Mouse (Mus musculus) neural tube, embryonic 11.5 days (tissue): Measurements from ENCODE around the gene Gtpbp2. TPM values are rescaled to one million over a fixed set of nuclear protein-coding genes. Genes with fewer than 3 reads are reported as not detected.

ENCODE experiments used
- ATAC-seq: fragments of 200-750 bp; cut with Nextera tagmentation; 2 replicates; pipeline ENCODE4 v1.8.0; 2017; ENCODE audit warnings: moderate number of reproducible peaks, mild to moderate bottlenecking, moderate TSS enrichment, moderate library complexity; ENCODE audit not compliant: insufficient read depth, low FRiP score, low TSS enrichment
- DNase-seq: peaks from one replicate; pipeline ENCODE4 v3.0.0-alpha.2; 2015; ENCODE audit warnings: low spot score
- H3K27ac ChIP-seq: fragments of 300-500 bp; sonication (generic); 2 replicates; pipeline ENCODE4 v1.5.1; 2014; ENCODE audit warnings: low read depth, mild to moderate bottlenecking, low read length
- H3K27me3 ChIP-seq: fragments of 300-500 bp; sonication (generic); 2 replicates; pipeline ENCODE4 v1.6.1; 2014; ENCODE audit warnings: mild to moderate bottlenecking, low read length, mixed read lengths; ENCODE audit not compliant: control insufficient read depth, insufficient read depth
- H3K36me3 ChIP-seq: fragments of 300-500 bp; sonication (generic); 2 replicates; pipeline ENCODE4 v1.6.1; 2014; ENCODE audit warnings: mild to moderate bottlenecking, low read length, moderate library complexity, mixed read lengths; ENCODE audit not compliant: control insufficient read depth, insufficient read depth
- H3K4me1 ChIP-seq: fragments of 300-500 bp; sonication (generic); 2 replicates; pipeline ENCODE4 v1.6.1; 2014; ENCODE audit warnings: low read length, mixed read lengths; ENCODE audit not compliant: control insufficient read depth, insufficient read depth
- H3K4me2 ChIP-seq: fragments of 300-500 bp; sonication (generic); 2 replicates; pipeline ENCODE4 v1.6.1; 2014; ENCODE audit warnings: low read depth, mild to moderate bottlenecking, moderate library complexity
- H3K4me3 ChIP-seq: fragments of 300-500 bp; sonication (generic); 2 replicates; pipeline ENCODE4 v1.5.1; 2014; ENCODE audit warnings: low read depth, low read length
- H3K9ac ChIP-seq: fragments of 300-500 bp; sonication (generic); 2 replicates; pipeline ENCODE4 v1.6.1; 2014; ENCODE audit warnings: mild to moderate bottlenecking, low read length
- H3K9me3 ChIP-seq: fragments of 300-500 bp; sonication (generic); 2 replicates; pipeline ENCODE4 v1.6.1; 2016; ENCODE audit warnings: low read length; ENCODE audit not compliant: control insufficient read depth
- WGBS: fragments of 180-500 bp; shearing (Covaris S2); extraction: QIAGEN DNeasy Blood & Tissue Kit; methylation state at CpG from one replicate; pipeline ENCODE4 v1.1.7; 2014; 5-methylcytosine and 5-hydroxymethylcytosine counted together
- polyA plus RNA-seq: library from polyadenylated mRNA; unstranded; fragments of >200 nt; fragmentation: Nextera tagmentation; extraction: Ambion mirVana; gene quantifications from 2 replicates; pipeline ENCODE4 v1.2.1, GENCODE M21; 2014

Gene Gtpbp2
- 23.8 and 27.3 TPM in 2 replicates for polyA plus RNA-seq

- ATAC-seq (peak; percentile 93), DNase-seq (peak; percentile 97)
- Histone ChIP-seq H3K4me2 (peak within 1 kb of the TSS; percentile 63), H3K9me3 (no peaks in the 10 kb centered on the region), H3K27me3 (no peaks in the 10 kb centered on the region), H3K36me3 (peaks cover 2% of the 10 kb centered on the region), H3K27ac (peak within 1 kb of the TSS; percentile 47), H3K9ac (peak within 1 kb of the TSS; percentile 77), H3K4me1 (peaks cover 9% of the 10 kb centered on the region), H3K4me3 (peak within 1 kb of the TSS; percentile 60)
- under 1% methylated on average over 23 of the region's 23 CpGs for WGBS
Measured at GRCm38 (mm10) chr17:46160686-46161085, at the start of gene Gtpbp2. TSS of gene Gtpbp2 (plus strand) at chr17:46161032.

GRCm38 (mm10) chr17:46115489-46115888 lies 45.3 kb upstream of the Gtpbp2 start:
- no peak overlapping the region for H3K27ac ChIP-seq
- H3K27me3 ChIP-seq = no peaks in the 10 kb centered on the region
- H3K4me2 ChIP-seq = no peak overlapping the region
- no peak overlapping the region for H3K4me3 ChIP-seq
- 69% methylated on average over 2 of the region's 2 CpGs for WGBS
- ATAC-seq (no peak), DNase-seq (no peak)
- peaks cover 5% of the 10 kb centered on the region; the same call in 1 of the 2 replicates for H3K4me1 ChIP-seq
- H3K9ac ChIP-seq = no peak overlapping the region
- H3K36me3 ChIP-seq = no peaks in the 10 kb centered on the region; the same call in 1 of the 2 replicates
- no peaks in the 10 kb centered on the region for H3K9me3 ChIP-seq

- Histone ChIP-seq H3K4me2 (no peak overlapping the region), H3K9me3 (no peaks in the 10 kb centered on the region), H3K9ac (no peak overlapping the region), H3K4me3 (no peak overlapping the region), H3K4me1 (peaks cover 5% of the 10 kb centered on the region; the same call in 1 of the 2 replicates), H3K27me3 (no peaks in the 10 kb centered on the region), H3K27ac (no peak overlapping the region), H3K36me3 (no peaks in the 10 kb centered on the region; the same call in 1 of the 2 replicates)
- ATAC-seq = no peak
- WGBS = 89% methylated on average over 11 of the region's 11 CpGs
- no peak for DNase-seq
Measured at GRCm38 (mm10) chr17:46116138-46116537, 44.7 kb upstream of the Gtpbp2 start.

- Histone ChIP-seq H3K4me3 (no peak overlapping the region), H3K4me2 (no peak overlapping the region), H3K9me3 (no peaks in the 10 kb centered on the region), H3K36me3 (peaks cover under 1% of the 10 kb centered on the region), H3K4me1 (no peaks in the 10 kb centered on the region), H3K9ac (no peak overlapping the region), H3K27ac (no peak overlapping the region), H3K27me3 (no peaks in the 10 kb centered on the region)
- 83% methylated on average over 3 of the region's 3 CpGs for WGBS
- no peak for ATAC-seq
- DNase-seq = no peak
Measured at GRCm38 (mm10) chr17:46116881-46117280, 44.0 kb upstream of the Gtpbp2 start.

GRCm38 (mm10) chr17:46117623-46118422 lies 43.0 kb upstream of the Gtpbp2 start:
- 78% methylated on average over 13 of the region's 13 CpGs for WGBS
- H3K9me3 ChIP-seq = no peaks in the 10 kb centered on the region
- ATAC-seq (no peak), DNase-seq (no peak)
- H3K4me2 ChIP-seq = no peak overlapping the region
- H3K27ac ChIP-seq = no peak overlapping the region
- H3K4me3 ChIP-seq = no peak overlapping the region
- no peaks in the 10 kb centered on the region for H3K4me1 ChIP-seq
- peaks cover 5% of the 10 kb centered on the region for H3K36me3 ChIP-seq
- H3K27me3 ChIP-seq = no peaks in the 10 kb centered on the region
- no peak overlapping the region for H3K9ac ChIP-seq

- no peak overlapping the region for H3K9ac ChIP-seq
Measured at GRCm38 (mm10) chr17:46118423-46118850, 42.4 kb upstream of the Gtpbp2 start.

GRCm38 (mm10) chr17:46119641-46120040 lies 41.2 kb upstream of the Gtpbp2 start:
- Histone ChIP-seq H3K27me3 (no peaks in the 10 kb centered on the region), H3K4me2 (no peak overlapping the region)

More at GRCm38 (mm10) chr17:46118423-46118850, 42.4 kb upstream of the Gtpbp2 start:
- 86% methylated on average over 4 of the region's 4 CpGs for WGBS
- H3K27ac ChIP-seq = no peak overlapping the region
- H3K4me2 ChIP-seq = no peak overlapping the region
- DNase-seq = no peak
- H3K27me3 ChIP-seq = no peaks in the 10 kb centered on the region
- H3K4me3 ChIP-seq = no peak overlapping the region
- peaks cover 7% of the 10 kb centered on the region for H3K36me3 ChIP-seq
- ATAC-seq = no peak
- no peaks in the 10 kb centered on the region for H3K4me1 ChIP-seq
- no peaks in the 10 kb centered on the region for H3K9me3 ChIP-seq

GRCm38 (mm10) chr17:46122791-46123190 lies 38.0 kb upstream of the Gtpbp2 start:
- Histone ChIP-seq H3K27ac (no peak overlapping the region), H3K9me3 (no peaks in the 10 kb centered on the region), H3K4me1 (no peaks in the 10 kb centered on the region), H3K4me3 (no peak overlapping the region), H3K27me3 (no peaks in the 10 kb centered on the region), H3K36me3 (peaks cover 20% of the 10 kb centered on the region), H3K4me2 (no peak overlapping the region), H3K9ac (no peak overlapping the region)
- ATAC-seq (no peak), DNase-seq (no peak)
- 96% methylated on average over 4 of the region's 4 CpGs for WGBS

More at GRCm38 (mm10) chr17:46119641-46120040, 41.2 kb upstream of the Gtpbp2 start:
- H3K27ac ChIP-seq = no peak overlapping the region
- DNase-seq (no peak), ATAC-seq (no peak)
- H3K4me1 ChIP-seq = no peaks in the 10 kb centered on the region
- H3K9ac ChIP-seq = no peak overlapping the region
- peaks cover 10% of the 10 kb centered on the region for H3K36me3 ChIP-seq
- no peaks in the 10 kb centered on the region for H3K9me3 ChIP-seq
- 91% methylated on average over 10 of the region's 10 CpGs for WGBS
- no peak overlapping the region for H3K4me3 ChIP-seq

GRCm38 (mm10) chr17:46123285-46123684 lies 37.5 kb upstream of the Gtpbp2 start:
- Histone ChIP-seq H3K4me1 (no peaks in the 10 kb centered on the region), H3K9me3 (no peaks in the 10 kb centered on the region), H3K36me3 (peaks cover 23% of the 10 kb centered on the region), H3K27me3 (no peaks in the 10 kb centered on the region), H3K4me2 (no peak overlapping the region), H3K4me3 (no peak overlapping the region), H3K9ac (no peak overlapping the region), H3K27ac (no peak overlapping the region)
- DNase-seq (no peak), ATAC-seq (no peak)
- 98% methylated on average over 4 of the region's 4 CpGs for WGBS
